Mouse (Mus musculus) bone marrow, adult 2 months (tissue): ENCODE measurements around the gene Abcd3. TPM values are rescaled to one million over a fixed set of nuclear protein-coding genes. Genes with fewer than 3 reads are reported as not detected.

ENCODE experiments used
- H3K27ac ChIP-seq: fragments of 200-500 bp; 2 replicates; pipeline ENCODE4 v1.5.1; 2012; ENCODE audit warnings: low read depth, mild to moderate bottlenecking, control low read depth, inconsistent platforms, low read length; ENCODE audit not compliant: control insufficient read depth, poor library complexity, insufficient read depth
- H3K4me1 ChIP-seq: fragments of 200-500 bp; 2 replicates; pipeline ENCODE4 v1.6.1; 2011; ENCODE audit warnings: low read length; ENCODE audit not compliant: control insufficient read depth, insufficient read depth
- H3K4me3 ChIP-seq: fragments of 200-500 bp; replicated peaks from 2 replicates; pipeline ENCODE3; 2011; ENCODE audit warnings: mild to moderate bottlenecking, low read depth, low read length, control low read depth; ENCODE audit not compliant: control insufficient read depth
- CTCF ChIP-seq: fragments of 200-500 bp; IDR thresholded peaks from 2 replicates; pipeline ENCODE4 v1.5.1; 2011; ENCODE audit warnings: low read length, control low read depth; ENCODE audit not compliant: control insufficient read depth, insufficient read depth
- POLR2A ChIP-seq: fragments of 200-500 bp; IDR thresholded peaks from 2 replicates; pipeline ENCODE4 v1.6.1; 2011; ENCODE audit warnings: low read depth, mild to moderate bottlenecking, control low read depth, low read length, borderline replicate concordance; ENCODE audit not compliant: control insufficient read depth
- WGBS: fragments of 180-500 bp; shearing (Covaris S2); methylation state at CpG from one replicate; pipeline ENCODE4 v1.1.7; 2018; 5-methylcytosine and 5-hydroxymethylcytosine counted together
- polyA plus RNA-seq: library from polyadenylated mRNA; stranded (reverse); fragments of >200 nt; gene quantifications from 2 replicates; pipeline ENCODE4 v1.2.4, GENCODE M21; 2011; ENCODE audit warnings: low replicate concordance; ENCODE audit not compliant: missing spikeins, insufficient read depth, insufficient read length

Gene Abcd3
- polyA plus RNA-seq, 1 experiment = 6.3 TPM

DNA sequence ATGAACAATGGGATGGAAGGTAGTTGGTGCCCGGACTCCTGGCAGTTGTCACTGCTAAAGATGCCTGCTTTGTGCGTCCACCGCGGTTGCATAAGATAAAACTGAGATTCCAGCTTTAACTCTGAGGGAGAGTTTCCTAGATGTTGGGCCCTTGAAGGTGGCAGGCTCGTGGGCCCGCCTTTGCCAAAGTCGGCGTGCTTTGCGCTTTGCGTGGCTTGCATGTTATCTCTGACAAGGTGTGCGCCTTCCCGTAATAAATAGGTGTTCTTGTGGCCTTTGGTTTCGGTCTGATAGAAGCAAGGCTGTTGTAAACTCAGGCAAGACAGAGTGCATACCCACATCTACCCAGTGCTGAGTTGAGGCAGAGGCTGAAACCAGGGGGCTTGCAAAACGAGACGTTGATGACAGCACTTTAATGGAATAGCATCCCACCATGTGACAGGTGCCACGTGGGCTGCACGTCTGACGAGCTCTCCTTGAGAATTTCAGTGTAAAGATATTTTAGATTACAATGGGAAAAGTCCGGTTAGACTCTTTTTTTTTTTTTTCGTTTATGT, 91.1 kb downstream of the Abcd3 start:
- no peak overlapping the region for H3K27ac ChIP-seq
- WGBS = 27% methylated on average over 20 of the region's 20 CpGs
- no peak overlapping the region for H3K4me3 ChIP-seq
- peaks cover 3% of the 10 kb centered on the region; the same call in 1 of the 2 replicates for H3K4me1 ChIP-seq
- TF ChIP-seq POLR2A = no peak
- TF ChIP-seq CTCF = no peak

GRCm38 (mm10) chr3:121722971-121723844, 91.9 kb downstream of the Abcd3 start, which contains the start of gene F3:
F3 (plus strand) TSS chr3:121723537.
- 1% methylated on average over 73 of the region's 73 CpGs for WGBS
- TF ChIP-seq CTCF (peak; percentile 70), POLR2A (no peak)
- Histone ChIP-seq H3K27ac (peak within 1 kb of the TSS; percentile 41; the same call in 1 of the 2 replicates), H3K4me3 (peak within 1 kb of the TSS; percentile 53), H3K4me1 (peaks cover 3% of the 10 kb centered on the region; the same call in 1 of the 2 replicates)

- Histone ChIP-seq H3K27ac (peak overlapping the region; percentile 36; the same call in 1 of the 2 replicates), H3K4me1 (peaks cover 3% of the 10 kb centered on the region; the same call in 1 of the 2 replicates), H3K4me3 (no peak overlapping the region)
- WGBS = 6% methylated on average over 7 of the region's 7 CpGs
- TF ChIP-seq POLR2A (no peak), CTCF (no peak)
Observed at GRCm38 (mm10) chr3:121721691-121722070, 93.4 kb downstream of the Abcd3 start.

DNA sequence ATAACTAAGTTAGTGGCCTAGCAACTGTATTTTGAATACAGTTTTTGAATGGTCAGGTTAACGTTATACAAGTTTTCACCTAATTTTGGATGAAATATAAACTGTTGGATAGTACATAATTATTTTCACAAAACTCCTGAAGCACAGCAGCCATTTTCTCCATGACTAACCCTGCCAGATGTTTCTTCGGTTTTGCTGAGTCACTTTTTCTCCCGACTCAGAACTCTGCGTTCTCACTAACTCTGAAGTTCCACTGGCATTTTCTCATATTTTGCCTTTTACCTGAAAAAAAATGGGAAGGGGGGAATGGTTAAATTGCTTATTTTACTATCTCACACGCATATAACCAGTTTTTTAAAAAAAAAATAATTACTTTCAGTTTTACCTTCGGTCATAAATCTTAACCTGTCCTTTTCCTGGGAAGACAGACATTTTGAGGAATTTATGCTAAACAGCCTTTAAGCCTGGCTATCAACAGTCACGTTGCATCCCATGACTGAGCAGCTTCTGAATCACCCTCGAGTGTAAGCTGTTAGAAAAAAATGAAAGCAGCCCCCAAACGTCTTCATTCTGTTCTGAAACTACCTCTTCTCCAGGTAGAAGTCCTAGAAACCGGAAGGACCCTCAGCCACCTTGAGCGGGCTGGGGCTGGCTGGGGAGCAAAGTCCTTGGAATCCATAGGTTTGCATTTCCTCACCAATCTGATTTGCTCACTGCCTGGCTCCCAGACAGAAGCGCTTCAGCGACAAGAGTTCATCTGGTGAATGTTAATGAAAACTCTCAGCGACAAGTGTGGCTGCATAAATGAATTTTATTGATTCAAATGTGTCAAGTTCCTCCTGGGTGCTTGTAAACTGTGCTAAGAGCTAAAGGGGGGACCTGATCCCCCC, 94.1 kb downstream of the Abcd3 start:
- no peak overlapping the region for H3K27ac ChIP-seq
- TF ChIP-seq POLR2A (no peak), CTCF (no peak)
- WGBS = 15% methylated on average over 14 of the region's 14 CpGs
- peaks cover 3% of the 10 kb centered on the region; the same call in 1 of the 2 replicates for H3K4me1 ChIP-seq
- no peak overlapping the region for H3K4me3 ChIP-seq

GRCm38 (mm10) chr3:121719701-121720100, 95.4 kb downstream of the Abcd3 start:
- WGBS = 78% methylated on average over 3 of the region's 3 CpGs
- H3K4me3 ChIP-seq = no peak overlapping the region
- TF ChIP-seq CTCF (no peak), POLR2A (no peak)

DNA sequence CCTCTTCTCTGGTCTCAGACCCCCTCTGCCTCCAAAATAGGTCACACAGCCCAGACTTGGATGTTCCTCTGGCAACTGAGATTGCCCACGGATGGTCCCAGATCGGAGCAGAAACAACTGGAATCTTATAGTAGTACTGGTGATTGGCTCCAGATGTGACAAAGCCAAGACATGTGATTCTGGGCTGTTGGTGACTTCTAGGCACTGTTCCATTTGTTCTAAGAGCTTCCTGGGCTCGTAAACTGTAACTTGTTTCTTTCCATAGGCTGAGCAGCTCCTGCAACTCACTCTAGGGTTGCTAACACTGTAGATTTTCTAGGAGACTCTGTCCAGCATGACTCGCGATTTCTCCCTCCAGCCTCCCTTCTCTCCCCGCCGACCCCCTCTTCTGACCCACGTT, 96.4 kb downstream of the Abcd3 start:
- Histone ChIP-seq H3K27ac (no peak overlapping the region), H3K4me3 (no peak overlapping the region), H3K4me1 (peaks cover 2% of the 10 kb centered on the region)
- whole genome bisulfite sequencing = 81% methylated on average over 8 of the region's 8 CpGs
- TF ChIP-seq POLR2A = no peak
- TF ChIP-seq CTCF = no peak

More at GRCm38 (mm10) chr3:121719701-121720100, 95.4 kb downstream of the Abcd3 start:
- Histone ChIP-seq H3K4me1 (peaks cover 3% of the 10 kb centered on the region; the same call in 1 of the 2 replicates), H3K27ac (no peak overlapping the region)

DNA sequence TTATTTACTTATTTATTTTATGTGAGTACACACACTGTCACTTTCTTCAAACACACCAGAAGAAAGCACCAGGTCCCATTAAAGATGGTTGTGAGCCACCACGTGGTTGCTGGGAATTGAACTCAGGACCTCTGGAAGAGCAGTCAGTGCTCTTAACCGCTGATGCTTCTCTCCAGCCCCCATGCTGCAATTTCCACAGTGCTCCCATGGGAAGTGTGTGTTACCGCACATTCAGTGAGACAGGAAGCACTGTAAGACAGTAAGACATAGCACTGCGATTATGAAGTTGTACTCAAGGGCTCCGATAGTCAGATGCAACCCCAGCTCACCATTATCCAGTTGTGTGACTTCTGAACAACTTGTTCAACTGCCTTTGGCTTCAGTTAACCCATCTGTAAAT, 98.6 kb downstream of the Abcd3 start:
- peaks cover 1% of the 10 kb centered on the region for H3K4me1 ChIP-seq
- WGBS = 78% methylated on average over 5 of the region's 5 CpGs
- no peak overlapping the region for H3K4me3 ChIP-seq
- TF ChIP-seq POLR2A = no peak
- no peak for TF ChIP-seq CTCF
- no peak overlapping the region for H3K27ac ChIP-seq
